33 mouse cellular contexts compared by ENCODE assay signal in the genomic region with DNA sequence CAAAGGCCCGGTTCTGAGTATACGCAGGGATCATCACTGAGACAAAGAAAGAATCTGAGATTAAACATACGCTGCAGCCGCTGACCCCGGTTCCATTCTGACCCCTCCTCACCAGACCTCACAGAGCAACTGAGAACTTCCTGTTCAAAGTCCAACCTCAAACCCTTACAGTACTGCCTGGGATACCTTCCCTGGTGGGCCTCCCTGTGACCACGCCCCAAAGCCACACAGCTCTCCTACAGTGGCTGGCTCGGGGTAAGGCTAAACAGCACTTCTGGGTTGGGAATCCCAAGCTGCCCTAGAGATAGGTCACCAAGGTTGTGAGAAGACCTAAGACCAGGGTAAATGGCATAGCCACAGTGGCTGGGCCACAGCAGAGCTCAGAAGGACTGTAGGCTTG. TPM values are rescaled to one million over a fixed set of nuclear protein-coding genes. Genes with fewer than 3 reads are reported as not detected.
DNase-seq lines count a peak whose midpoint lies in the region; ATAC-seq and TF ChIP-seq lines count a peak whose summit lies in the region.
"Had no signal": no experiment of that assay in that cellular context is flagged by ENCODE, and none has a peak within 500 bp of the region (broad histone marks: within the 10 kb centered on the region; RNA-seq: fewer than 3 reads in every experiment).

No protein-coding gene starts in this region.

- no peak overlapping the region for H3K4me3 ChIP-seq in kidney, embryonic 16.5 days (ENCODE audit: low read length)
- H3K4me3 ChIP-seq in intestine, postnatal 0 days (ENCODE audit: low read depth, low read length), result no peak overlapping the region
- no peak overlapping the region for H3K4me3 ChIP-seq in stomach, embryonic 16.5 days (replicated peaks; ENCODE audit: low read length)
- H3K4me3 ChIP-seq: embryonic facial prominence, embryonic 12.5 days; embryonic facial prominence, embryonic 15.5 days; gastrocnemius, adult 2 months; heart, embryonic 12.5 days; heart, embryonic 15.5 days; hindbrain, embryonic 10.5 days had no signal

- H3K27me3 ChIP-seq in kidney, embryonic 16.5 days (ENCODE audit: insufficient read depth, low read length), result no peaks in the 10 kb centered on the region
- no peaks in the 10 kb centered on the region for H3K27me3 ChIP-seq in intestine, postnatal 0 days (replicated peaks; ENCODE audit: control insufficient read depth, insufficient read depth, low read length)
- no peaks in the 10 kb centered on the region for H3K27me3 ChIP-seq in stomach, embryonic 16.5 days (ENCODE audit: control insufficient read depth, insufficient read depth, low read length)
- H3K27me3 ChIP-seq: CH12.LX; embryonic facial prominence, embryonic 12.5 days; embryonic facial prominence, embryonic 15.5 days; heart, embryonic 12.5 days; heart, embryonic 15.5 days; Patski had no signal

- peaks cover 4% of the 10 kb centered on the region; the same call in 1 of the 2 replicates for H3K9me3 ChIP-seq in kidney, embryonic 16.5 days (ENCODE audit: low read length)
- H3K9me3 ChIP-seq in intestine, postnatal 0 days (ENCODE audit: control insufficient read depth), result no peaks in the 10 kb centered on the region
- H3K9me3 ChIP-seq in stomach, embryonic 16.5 days (replicated peaks; ENCODE audit: control insufficient read depth, low read length), result no peaks in the 10 kb centered on the region
- H3K9me3 ChIP-seq: embryonic facial prominence, embryonic 12.5 days; embryonic facial prominence, embryonic 15.5 days; G1E; heart, embryonic 12.5 days; heart, embryonic 15.5 days; hindbrain, embryonic 10.5 days had no signal

- no peak overlapping the region for H3K9ac ChIP-seq in kidney, embryonic 16.5 days (replicated peaks; ENCODE audit: low read length)
- no peak overlapping the region for H3K9ac ChIP-seq in intestine, postnatal 0 days (ENCODE audit: low read depth, low read length)
- no peak overlapping the region for H3K9ac ChIP-seq in stomach, embryonic 16.5 days (ENCODE audit: low read length)
- H3K9ac ChIP-seq: embryonic facial prominence, embryonic 12.5 days; embryonic facial prominence, embryonic 15.5 days; forebrain, postnatal 0 days; heart, embryonic 12.5 days; heart, embryonic 15.5 days; hindbrain, embryonic 14.5 days had no signal

- no peak for DNase-seq in kidney, postnatal 36 days
- no peak for DNase-seq in layer of hippocampus, postnatal 36 days
- no peak for DNase-seq in cerebellum, postnatal 36 days
- DNase-seq in spleen, postnatal 4 days (ENCODE audit: low spot score in 2 of 2), result no peak
- DNase-seq: adrenal gland, postnatal 10 days; adrenal gland, postnatal 36 days; B cell, adult 2 months; cerebellum, adult 18-20 months; cerebellum, adult 9-10 months; cerebellum, postnatal 14 days; forebrain, postnatal 0 days; gastrocnemius, adult 2 months; gastrocnemius, postnatal 14 days; heart, adult 11 months; heart, postnatal 10 days; heart, postnatal 36 days had no signal

- no peak overlapping the region for H3K27ac ChIP-seq in kidney, embryonic 16.5 days (ENCODE audit: low read length)
- H3K27ac ChIP-seq in intestine, postnatal 0 days (ENCODE audit: low read depth, low read length), result no peak overlapping the region
- no peak overlapping the region for H3K27ac ChIP-seq in stomach, embryonic 16.5 days (ENCODE audit: low read length)
- H3K27ac ChIP-seq: embryonic facial prominence, embryonic 12.5 days; embryonic facial prominence, embryonic 15.5 days; gastrocnemius, adult 2 months; heart, embryonic 15.5 days; hindbrain, embryonic 10.5 days; hindbrain, embryonic 14.5 days had no signal

- TF ChIP-seq CTCF in intestine, postnatal 0 days (IDR thresholded peaks at IDR 0.05; ENCODE audit: low read depth), result no peak

- WGBS in kidney, embryonic 16.5 days, result 86% methylated on average over 7 of the region's 7 CpGs
- 37% methylated on average over 7 of the region's 7 CpGs for WGBS in intestine, postnatal 0 days
- 69% methylated on average over 7 of the region's 7 CpGs for WGBS in stomach, embryonic 16.5 days

- no peak overlapping the region for H3K4me2 ChIP-seq in kidney, embryonic 16.5 days (replicated peaks; ENCODE audit: low read depth, low read length)
- no peak overlapping the region; the same call in 1 of the 2 replicates for H3K4me2 ChIP-seq in intestine, postnatal 0 days (replicated peaks; ENCODE audit: low read depth)
- no peak overlapping the region for H3K4me2 ChIP-seq in stomach, embryonic 16.5 days (ENCODE audit: low read depth, low read length)
- H3K4me2 ChIP-seq: embryonic facial prominence, embryonic 12.5 days; embryonic facial prominence, embryonic 15.5 days; heart, embryonic 12.5 days; heart, embryonic 15.5 days; hindbrain, embryonic 14.5 days had no signal

- H3K4me1 ChIP-seq in kidney, embryonic 16.5 days (ENCODE audit: insufficient read depth, low read length), result no peaks in the 10 kb centered on the region; the same call in 1 of the 2 replicates
- 0 out of 2 replicates have a peak, but pooled peaks cover 3% of the 10 kb centered on the region for H3K4me1 ChIP-seq in intestine, postnatal 0 days (replicated peaks; ENCODE audit: control insufficient read depth, insufficient read depth, low read length)
- H3K4me1 ChIP-seq in stomach, embryonic 16.5 days (ENCODE audit: control insufficient read depth, insufficient read depth, low read length), result no peaks in the 10 kb centered on the region
- H3K4me1 ChIP-seq: embryonic facial prominence, embryonic 12.5 days; hindbrain, embryonic 10.5 days had no signal

- H3K36me3 ChIP-seq in kidney, embryonic 16.5 days (ENCODE audit: insufficient read depth, low read length), result peaks cover 48% of the 10 kb centered on the region
- H3K36me3 ChIP-seq in intestine, postnatal 0 days (ENCODE audit: control insufficient read depth, insufficient read depth), result peaks cover 79% of the 10 kb centered on the region
- H3K36me3 ChIP-seq in stomach, embryonic 16.5 days (ENCODE audit: control insufficient read depth, insufficient read depth, low read length), result peaks cover 21% of the 10 kb centered on the region; the same call in 1 of the 2 replicates

- ATAC-seq in kidney, embryonic 16.5 days (ENCODE audit: low FRiP score, low TSS enrichment), result peak; percentile 46
- ATAC-seq in intestine, postnatal 0 days, result peak; percentile 69
- ATAC-seq in stomach, embryonic 16.5 days (ENCODE audit: insufficient read depth, low FRiP score), result peak; percentile 73
- ATAC-seq: forebrain, embryonic 14.5 days; forebrain, postnatal 0 days; Patski had no signal

RNA-seq across cellular contexts. Expression of a gene that starts 14.9 kb away (rescaled TPM):
- 11.4 and 12.2 TPM in 2 replicates for polyA plus RNA-seq in kidney, embryonic 16.5 days (2015; fragmentation: Nextera tagmentation; extraction: Ambion mirVana)
- 7.6 and 8.0 TPM in 2 replicates for polyA plus RNA-seq in intestine, postnatal 0 days (2015; fragmentation: Nextera tagmentation; extraction: Ambion mirVana)
- 9.7 and 11.2 TPM in 2 replicates for polyA plus RNA-seq in stomach, embryonic 16.5 days (2015; fragmentation: Nextera tagmentation; extraction: Ambion mirVana)
- total RNA-seq in layer of hippocampus, postnatal 36 days (2021), result 1 to 10 TPM; 6.1 to 8.5 TPM

RNA-seq across cellular contexts. Expression of a gene that starts 31.7 kb away (rescaled TPM):
- polyA plus RNA-seq in kidney, embryonic 16.5 days (2015; fragmentation: Nextera tagmentation; extraction: Ambion mirVana), result 3.5 and 3.8 TPM in 2 replicates
- 3.5 and 4.3 TPM in 2 replicates for polyA plus RNA-seq in intestine, postnatal 0 days (2015; fragmentation: Nextera tagmentation; extraction: Ambion mirVana)
- polyA plus RNA-seq in stomach, embryonic 16.5 days (2015; fragmentation: Nextera tagmentation; extraction: Ambion mirVana), result 5.5 and 7.4 TPM in 2 replicates
- under 1 TPM; 0.70 to 0.83 TPM for total RNA-seq in layer of hippocampus, postnatal 36 days (2021)
- total RNA-seq: CH12.LX; common myeloid progenitor, adult 5-6 weeks had no signal
- polyA plus RNA-seq: G1E had no signal

RNA-seq across cellular contexts. Expression of a gene that starts 45.7 kb away (rescaled TPM):
- not detected in 2 replicates for polyA plus RNA-seq in kidney, embryonic 16.5 days (2015; fragmentation: Nextera tagmentation; extraction: Ambion mirVana)
- not detected in 2 replicates for polyA plus RNA-seq in intestine, postnatal 0 days (2015; fragmentation: Nextera tagmentation; extraction: Ambion mirVana)
- polyA plus RNA-seq in stomach, embryonic 16.5 days (2015; fragmentation: Nextera tagmentation; extraction: Ambion mirVana), result not detected in 2 replicates
- not detected for total RNA-seq in layer of hippocampus, postnatal 36 days (2021)
- total RNA-seq: adrenal gland, adult 18-20 months; adrenal gland, postnatal 10 days; adrenal gland, postnatal 36 days; CH12.LX; common myeloid progenitor, adult 5-6 weeks; forebrain, postnatal 0 days; gastrocnemius, adult 2 months; gastrocnemius, postnatal 14 days; heart, postnatal 10 days; heart, postnatal 36 days had no signal
- polyA plus RNA-seq: embryonic facial prominence, embryonic 12.5 days; embryonic facial prominence, embryonic 15.5 days; forebrain, embryonic 11.5 days; forebrain, embryonic 14.5 days; forebrain, postnatal 0 days; frontal cortex, adult 2 months; G1E; heart, embryonic 12.5 days; heart, embryonic 15.5 days; hindbrain, embryonic 10.5 days; hindbrain, embryonic 14.5 days; Patski had no signal
